Mouse (Mus musculus) frontal cortex, adult 2 months (tissue): ENCODE measurements at regions not wholly inside any gene's neighbourhood (a gene's known extent, or its start where the extent isn't known, plus 50 kb on each side); places are given as distances from the start of the nearest gene placed in this dataset.

Experiments used
- DNase-seq, 2 experiments: peaks; one replicate each; pipeline ENCODE4 v3.0.0; 2022; ENCODE audit warnings: low spot score in 1 of 2; ENCODE audit errors: extremely low spot score in 1 of 2

DNA sequence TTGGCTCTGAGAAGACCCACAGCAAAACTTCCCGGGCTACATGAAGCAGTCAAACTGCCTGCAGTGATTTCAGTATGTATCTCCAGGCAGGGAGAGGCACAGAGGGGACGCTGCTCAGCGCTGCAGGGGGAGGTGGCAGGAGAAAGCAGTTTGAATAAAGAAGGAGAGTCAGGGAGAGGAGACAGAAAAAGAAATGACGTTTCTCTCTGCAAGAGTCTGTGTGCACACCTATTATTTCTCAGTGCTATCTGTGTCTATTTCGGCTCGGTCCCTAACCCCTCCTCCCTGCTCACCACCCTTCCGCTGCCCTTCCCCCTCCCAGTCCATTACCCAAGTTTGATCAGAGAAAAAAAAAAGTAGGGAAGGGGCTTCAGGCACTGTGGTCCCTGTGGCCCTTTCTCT is 391.4 kb upstream of the Cited2 start:
- DNase-seq, result peak in 1 of 2 experiments; percentile 45

DNA sequence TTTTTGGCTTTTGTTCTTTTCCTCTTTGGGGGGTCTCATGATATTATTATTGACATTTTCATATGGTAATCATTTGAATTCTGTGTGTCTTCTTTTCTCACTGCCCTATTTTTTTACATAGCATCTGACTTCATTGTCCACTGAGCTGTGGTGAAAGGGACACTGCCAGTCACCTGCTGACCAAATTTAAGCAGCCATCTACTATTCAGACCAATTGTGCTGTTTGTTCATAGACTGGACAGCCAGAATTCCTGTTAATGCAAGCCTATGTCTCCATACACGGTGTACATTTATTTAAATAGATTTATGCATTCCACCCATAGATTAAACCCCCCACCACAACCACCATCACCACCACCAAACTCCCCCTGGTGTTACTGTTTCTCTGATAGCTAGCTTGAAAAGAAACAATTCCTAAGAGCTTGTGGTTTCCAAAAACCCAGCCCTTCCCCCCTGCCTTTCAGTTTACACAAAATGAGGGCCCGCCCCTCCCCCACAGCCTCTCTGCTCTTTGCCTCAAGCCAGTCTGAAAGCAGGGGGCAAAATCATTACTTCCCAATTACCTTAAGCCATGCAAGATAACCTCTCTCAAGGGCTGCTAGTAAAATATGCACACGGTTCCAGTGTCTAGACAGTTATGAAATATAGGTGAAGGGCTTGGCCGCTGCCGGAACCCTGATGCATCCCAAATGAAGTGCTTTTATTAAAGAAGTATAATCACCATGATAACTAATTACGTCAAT is 390.8 kb upstream of the Cited2 start:
- no peak for DNase-seq

DNA sequence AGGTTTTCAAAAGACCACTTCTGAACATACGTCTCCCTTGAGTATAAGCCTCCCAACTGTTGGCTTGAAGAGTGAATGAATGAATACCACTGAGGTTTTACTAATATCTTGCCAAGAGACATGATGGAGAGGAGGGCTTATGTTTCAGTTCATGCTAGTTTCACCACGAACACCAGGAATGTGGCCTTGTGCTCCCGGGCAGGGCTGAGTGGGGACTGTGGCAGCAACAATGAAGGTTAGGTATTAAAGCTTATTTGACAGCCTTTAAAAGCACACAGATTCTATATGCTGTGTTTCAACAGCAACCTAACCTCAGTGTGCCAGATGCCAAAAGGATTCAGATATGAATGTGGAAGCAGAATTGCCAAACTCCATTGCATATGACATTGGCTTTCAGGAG is 390.0 kb upstream of the Cited2 start:
- DNase-seq, result no peak

DNA sequence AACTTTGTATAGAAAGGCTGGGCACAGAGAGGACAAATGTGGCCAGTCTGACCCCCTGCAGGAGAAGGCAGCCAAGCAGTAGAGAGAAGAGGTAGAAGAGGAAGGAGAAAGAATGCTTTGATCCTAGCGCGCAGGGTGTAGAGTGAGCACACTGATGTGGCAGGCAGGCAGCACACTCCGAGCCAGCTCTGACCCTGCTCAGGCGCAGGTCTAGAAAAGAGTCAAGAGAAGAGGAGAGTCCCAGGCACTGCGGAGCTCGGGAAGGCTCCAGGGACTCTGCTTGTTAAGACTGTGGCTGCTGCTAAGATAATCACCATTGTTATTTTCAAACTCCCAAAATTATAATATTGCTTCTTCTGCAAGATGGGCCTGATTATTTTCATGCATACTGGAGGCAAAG is 389.3 kb upstream of the Cited2 start:
- DNase-seq, result no peak

DNA sequence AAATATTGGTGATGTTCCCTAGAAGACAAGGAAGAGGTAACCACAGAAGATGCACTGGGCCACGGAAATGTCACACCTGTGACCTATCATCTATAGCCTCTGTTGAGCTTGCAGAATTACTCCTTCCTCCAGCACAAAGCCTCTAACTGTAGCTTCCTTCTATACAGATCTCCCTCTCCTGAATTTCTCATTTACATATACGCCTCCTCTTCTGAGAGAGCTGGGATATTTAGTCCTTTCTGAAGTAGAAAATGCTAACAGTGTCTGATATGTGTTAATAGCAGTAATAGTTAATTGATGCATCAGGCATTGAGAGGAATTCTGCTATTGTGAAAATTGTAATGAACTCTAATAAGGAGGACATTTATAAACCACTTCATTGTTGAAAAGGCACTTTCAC is 385.8 kb upstream of the Cited2 start:
- DNase-seq, result no peak

DNA sequence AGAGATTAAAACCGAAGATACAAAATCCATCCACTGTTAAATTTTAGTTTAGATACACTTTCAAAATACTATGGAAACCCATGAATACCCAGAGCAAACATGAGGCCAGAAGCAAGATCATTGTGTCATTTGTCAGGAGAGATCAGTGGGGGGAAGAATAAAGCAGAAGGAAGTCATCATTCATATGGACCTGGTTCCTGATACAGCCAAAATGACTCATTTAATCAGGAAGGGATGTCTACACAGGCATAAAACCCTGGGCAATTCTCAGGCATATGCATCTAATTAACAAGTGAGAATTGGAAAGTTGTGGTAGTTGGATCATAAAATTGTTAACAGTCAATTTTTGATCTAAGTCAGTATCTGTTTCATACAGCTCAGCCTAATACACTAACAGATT is 379.2 kb upstream of the Cited2 start:
- DNase-seq, result no peak

DNA sequence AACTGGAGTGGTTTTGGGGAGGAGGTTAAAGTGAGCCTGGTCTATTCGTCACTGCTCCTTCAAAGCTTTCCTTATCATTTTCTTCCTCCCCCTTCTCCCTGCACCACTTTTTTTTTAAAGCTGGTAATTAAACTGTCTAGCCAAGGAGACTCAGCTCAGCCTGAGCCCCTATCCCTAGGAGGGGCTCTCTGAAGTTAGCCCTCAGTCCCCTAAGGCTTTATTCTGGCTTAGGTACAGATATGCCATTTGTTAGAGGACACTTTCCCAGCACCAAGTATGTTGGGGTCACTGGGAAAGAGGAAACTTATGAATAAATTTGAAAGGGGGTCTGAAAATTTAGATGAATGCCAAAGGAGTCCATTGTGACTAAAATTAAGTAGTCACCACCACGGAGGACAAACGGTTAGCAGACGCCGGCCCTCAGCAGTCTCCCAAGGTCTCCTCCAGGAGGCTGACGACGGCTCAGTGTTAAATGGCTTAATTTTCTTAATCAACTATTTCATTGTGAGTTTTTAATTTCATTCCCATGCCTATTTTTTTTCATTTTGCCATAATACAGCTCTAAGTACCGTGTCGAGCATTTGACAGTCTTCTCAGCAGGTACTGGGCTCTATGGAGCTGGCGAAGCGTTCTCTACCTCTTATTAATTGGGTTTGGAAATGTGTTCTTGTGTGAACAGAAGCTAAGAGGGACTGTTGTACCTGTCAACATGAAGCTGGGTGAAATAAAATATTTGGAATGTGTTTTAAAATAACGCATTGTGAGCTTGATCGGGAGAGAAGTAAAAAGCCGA is 370.6 kb upstream of the Cited2 start:
- DNase-seq, result no peak

DNA sequence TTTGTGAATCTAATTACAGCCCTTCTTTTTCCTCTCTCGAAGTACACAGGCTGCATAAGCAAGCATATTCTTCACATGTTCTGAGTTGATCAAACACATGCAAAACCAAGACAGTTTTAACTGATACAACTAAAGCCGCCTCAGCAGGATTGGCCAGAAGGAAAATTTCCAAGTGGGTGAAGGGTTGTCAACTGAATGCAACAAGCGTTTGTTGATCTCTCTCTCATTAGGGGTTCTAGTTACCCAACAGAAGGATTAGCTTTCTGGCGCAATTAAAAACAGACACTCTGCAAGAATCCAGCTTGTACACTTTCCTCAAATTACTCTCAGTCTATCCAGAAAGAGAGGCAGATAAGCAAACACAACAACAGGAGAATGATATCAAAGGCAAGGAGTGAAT is 367.5 kb upstream of the Cited2 start:
- DNase-seq, result no peak

DNA sequence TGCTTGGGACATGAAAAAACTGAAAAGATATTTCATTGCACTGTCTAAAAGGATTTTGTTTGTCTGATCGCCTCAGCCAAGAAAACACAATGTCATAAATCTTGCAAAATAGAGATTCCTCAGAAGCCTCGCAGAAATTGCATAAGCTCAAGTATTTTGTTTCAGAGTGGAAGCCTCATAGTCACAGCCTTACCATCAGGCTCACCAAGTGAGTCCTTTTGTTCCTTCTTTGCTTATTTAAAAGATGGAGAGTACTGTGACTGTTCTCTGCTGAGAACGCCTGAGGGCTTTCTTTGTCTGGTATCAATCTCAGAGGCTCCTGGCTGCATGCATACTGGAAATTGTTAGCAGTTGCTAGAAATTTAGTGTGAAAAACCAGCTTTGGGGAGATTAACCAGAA is 367.0 kb upstream of the Cited2 start:
- no peak for DNase-seq

DNA sequence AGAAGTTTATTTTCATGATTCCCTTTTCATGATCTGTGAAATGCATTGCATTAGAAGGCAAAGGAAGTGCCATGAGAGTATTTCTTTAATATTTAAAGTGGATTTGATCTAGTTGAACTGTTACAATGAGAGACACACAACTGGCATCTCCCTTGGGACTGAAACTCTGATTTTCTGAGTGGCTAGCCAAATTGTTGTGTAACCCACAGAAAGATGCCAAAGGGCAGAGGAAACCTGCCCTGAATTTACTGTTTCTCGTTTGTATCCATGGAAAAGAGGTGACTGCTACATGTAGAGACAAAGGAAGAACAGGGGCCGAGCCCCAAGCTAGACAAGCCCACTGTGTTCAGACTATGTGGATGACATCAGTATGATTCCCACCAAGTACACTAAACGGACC is 360.4 kb upstream of the Cited2 start:
- no peak for DNase-seq

DNA sequence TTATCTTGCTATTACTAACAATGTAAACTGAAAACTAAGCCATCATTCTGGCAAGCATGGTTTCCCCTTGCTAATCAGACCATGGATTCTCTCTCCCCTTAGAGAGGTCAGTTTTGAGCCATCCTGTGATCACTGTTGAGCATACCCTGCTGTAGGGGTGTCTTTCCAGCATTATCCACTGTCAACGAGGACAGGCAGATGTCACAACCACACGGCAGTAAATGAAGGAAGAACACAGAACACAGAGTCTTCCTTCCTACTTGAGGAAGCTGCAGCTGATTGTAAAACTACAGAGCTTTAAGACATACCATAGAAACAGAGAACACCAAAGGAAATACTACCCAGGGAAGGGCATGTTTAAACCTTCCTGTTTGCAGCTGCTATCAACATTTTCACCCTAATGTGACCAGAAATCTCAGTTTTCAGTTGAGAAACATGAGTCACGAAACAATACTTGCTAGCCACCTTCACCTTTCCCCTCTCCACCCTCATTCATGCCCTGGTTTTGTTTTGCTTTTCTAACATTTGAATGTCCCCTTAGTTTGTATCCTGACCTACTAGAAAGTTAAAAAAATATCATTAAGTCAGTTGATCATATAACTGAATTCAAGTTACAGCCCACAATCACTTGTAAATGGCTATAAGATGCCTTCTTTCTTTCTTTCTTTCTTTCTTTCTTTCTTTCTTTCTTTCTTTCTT is 356.8 kb upstream of the Cited2 start:
- no peak for DNase-seq

DNA sequence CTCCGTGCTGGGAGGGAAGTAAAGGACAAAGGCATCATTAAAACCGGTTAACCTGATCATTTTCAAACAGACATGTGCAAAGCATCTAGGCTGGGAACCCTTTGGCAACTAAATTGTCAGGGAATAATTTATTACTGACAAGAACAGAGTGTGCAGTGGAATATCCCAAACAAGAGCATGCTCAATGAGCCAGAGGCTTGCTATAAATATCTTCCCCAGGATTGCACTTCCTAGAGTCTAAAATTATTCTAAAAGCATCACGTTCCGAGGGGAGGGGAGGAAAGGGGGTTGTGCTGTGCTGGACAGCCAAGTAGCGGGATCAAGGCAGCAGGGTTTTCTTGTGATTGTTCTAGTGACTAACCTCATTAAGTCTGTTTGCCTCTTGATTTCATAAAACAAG is 356.0 kb upstream of the Cited2 start:
- peak; percentile 16 to 45 for DNase-seq

DNA sequence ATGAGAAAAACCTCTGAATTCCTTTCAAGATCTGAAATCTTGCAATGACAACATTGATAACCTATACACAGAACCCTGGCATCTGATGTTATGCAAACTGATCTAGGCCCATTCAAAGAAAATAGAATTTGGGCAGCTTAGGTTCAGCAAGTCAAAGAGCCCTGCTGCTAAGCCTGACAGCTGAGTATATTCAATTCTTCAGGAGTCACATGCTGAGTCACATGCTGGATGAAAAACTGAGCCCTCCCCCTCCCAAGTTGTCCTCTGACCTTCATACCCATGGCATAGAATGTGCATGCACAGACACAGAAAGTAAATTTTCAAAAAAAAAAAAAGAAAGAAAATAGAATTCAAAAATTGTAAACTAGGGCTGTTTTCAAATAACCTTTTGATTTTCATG is 355.6 kb upstream of the Cited2 start:
- DNase-seq, result no peak

DNA sequence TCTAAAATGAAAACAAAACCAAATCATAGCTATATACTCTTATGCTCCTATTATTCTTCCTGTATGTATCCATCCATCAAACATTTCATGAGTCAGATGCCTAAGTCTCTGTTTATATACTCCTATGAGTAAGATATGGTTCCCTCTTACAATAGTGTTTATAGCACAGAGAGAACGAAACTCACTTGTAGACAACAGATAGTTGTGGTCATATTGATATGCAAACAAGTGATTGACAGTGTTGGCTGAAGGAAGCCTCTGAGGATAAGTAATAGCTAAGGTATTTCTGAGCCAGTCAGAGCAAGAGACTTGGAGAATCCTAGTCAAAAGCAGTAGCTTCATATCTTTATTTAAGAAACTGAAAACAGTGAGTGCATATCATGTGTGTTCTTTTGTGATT is 354.4 kb upstream of the Cited2 start:
- DNase-seq, result no peak

DNA sequence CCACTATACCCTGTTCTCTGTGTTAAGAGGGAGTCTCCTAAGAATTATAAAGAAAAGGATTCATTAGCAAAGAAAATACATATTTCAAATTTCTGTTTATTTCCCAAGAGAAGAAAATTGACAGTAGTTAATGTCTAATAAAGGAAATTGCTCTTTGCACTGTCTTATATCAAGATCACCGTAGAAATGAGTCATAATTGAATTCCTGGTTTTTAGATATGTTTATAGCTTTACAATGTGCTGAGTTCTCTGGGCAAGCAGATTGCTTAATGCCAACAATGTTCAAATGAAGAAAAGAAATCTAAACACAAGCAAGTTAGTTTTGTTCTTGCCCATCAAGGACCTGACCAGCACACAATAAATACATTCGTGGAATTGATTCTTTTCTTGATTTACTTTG is 350.1 kb upstream of the Cited2 start:
- no peak for DNase-seq

DNA sequence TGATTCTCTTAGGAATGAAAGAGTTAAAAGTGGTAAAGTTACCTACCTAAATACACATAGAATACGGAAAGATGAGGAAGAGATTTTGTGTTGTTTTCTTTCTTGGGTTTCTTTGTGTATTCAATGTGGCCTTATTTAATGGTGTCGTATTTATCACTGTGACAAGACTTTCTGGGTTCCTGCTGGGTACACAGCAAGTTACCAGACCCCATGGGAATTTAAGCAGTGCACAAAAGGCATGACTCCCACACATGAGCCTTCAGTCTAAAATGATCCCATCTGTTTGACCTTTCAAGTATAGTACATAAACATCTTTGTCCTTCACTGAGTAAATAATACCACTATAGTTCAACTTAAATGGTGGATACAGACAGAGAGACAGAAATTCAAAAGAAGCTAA is 349.0 kb upstream of the Cited2 start:
- DNase-seq, result no peak

DNA sequence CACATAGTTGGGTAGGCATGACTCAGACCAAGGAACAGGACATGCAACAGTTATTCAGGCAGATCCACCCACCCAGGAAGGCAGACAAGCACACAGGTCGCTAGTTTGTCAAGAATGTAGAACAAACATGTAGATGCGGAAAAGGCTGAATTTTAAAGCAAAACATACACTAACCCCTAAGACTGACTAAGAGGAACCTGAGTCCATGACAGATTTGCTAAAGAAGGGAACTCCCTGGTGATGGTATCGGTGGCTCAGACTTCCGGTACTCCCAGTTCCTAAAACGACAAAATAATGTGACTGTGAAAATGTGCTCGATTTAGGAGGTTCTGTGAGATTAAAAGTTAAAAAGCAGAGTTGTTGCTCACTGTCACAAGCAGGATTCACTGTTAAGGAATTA is 340.0 kb upstream of the Cited2 start:
- no peak for DNase-seq

DNA sequence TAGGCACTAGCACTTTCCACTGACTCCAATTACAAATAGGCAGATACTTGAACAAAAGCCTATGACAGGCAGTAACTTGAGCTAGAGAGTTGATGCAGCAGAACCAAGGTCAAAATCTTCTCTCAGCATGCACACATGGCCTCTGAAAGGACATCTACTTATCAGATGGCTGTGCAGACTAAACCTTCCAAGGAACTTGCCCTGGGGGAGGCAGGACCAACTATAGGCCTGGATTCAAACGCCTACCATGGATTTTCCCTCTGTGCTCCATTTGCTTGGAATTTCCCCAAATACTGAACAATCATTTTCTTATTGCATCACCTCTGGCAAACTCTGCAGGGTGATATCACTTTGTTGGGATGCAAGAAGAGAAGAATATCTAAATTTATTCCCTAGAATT is 337.8 kb upstream of the Cited2 start:
- no peak for DNase-seq

DNA sequence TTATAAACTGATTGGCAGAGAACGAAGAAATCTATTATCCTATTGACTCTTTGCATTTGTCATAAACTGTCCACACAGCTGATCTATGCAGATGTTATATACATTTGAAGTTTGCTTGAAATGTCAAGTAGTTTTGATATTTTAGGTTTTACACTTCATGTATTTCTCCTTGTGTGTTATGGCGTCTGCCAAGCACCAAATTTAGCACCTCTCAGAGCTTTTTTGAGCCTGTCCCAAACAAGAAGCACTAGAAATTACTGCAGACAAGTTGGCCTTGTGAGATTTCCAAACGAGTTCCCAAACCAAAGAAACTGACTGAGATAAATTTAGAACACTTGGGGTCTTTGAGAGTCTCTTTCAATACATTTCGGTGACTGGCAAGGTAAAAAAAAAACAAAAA is 335.7 kb upstream of the Cited2 start:
- no peak for DNase-seq

DNA sequence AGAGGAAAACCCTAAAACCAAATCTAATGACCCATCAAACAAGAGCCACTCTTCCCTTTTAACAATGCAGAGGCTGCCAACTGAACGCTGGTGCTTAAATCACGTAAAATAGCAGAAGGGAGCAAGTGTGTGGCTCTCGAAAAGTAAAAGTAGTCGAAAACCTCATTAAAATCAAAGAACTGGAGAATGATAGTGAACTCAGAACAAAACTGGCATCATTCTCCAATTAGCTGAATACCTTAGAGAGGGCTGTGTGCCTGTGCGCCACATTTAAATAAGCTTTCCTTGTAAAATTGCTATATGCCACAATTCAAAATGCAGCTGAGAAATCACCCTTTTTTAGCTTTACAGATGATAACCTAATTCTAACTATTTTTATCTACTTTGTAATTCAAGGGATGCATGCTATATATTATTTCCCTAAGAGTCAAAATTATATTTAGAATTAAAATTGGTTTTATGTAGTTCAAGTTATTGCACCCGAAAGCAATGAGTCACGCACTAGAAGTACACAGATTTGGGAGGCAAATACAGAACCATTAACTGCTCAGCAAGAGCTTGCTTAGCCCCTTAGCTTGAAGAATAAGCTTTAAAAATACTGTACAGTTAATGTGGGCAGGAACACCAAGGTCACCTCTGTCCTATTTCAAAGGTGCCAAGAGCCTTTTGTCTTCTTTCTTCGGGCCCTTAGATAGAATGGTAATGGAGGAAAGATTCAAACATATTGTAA is 327.4 kb upstream of the Cited2 start:
- DNase-seq, result no peak

DNA sequence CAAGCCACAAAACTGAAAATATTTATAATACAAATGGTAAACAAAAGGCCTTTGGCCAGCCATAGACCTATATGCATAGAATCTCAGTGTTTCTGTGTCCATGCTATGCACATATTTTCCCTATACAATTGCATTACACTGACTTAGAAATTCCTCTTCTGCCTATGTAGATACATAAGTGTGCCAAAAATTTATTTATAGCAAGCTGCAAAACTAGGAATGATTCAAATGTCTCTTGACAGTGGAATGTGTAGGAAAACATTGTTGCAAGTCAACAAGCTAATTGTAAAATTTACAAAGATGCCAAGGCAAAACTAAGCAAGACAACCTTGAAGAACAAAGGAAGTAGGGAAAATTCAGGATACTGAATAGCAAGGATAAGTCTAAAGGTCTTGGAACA is 319.1 kb upstream of the Cited2 start:
- DNase-seq, result no peak
